Mouse (Mus musculus) cerebellum, postnatal 10 days (tissue): ENCODE measurements around the gene Syt13.

Experiments used
- DNase-seq, 2 experiments: peaks; one replicate each; pipeline ENCODE4 v3.0.0; 2021; ENCODE audit warnings: mixed read lengths in 2 of 2

Syt13 gene

GRCm38 (mm10) chr2:92967032-92967838 is 52.3 kb downstream of the Syt13 start:
- no peak for DNase-seq

- DNase-seq = no peak
Measured at GRCm38 (mm10) chr2:92967839-92968166, 52.9 kb downstream of the Syt13 start.

- DNase-seq = no peak
Measured at GRCm38 (mm10) chr2:92971069-92971468, 56.2 kb downstream of the Syt13 start.

GRCm38 (mm10) chr2:92971536-92971935 is 56.6 kb downstream of the Syt13 start:
- DNase-seq = no peak

GRCm38 (mm10) chr2:92972071-92972470 is 57.2 kb downstream of the Syt13 start:
- DNase-seq = peak; percentile 60 to 68

- DNase-seq = no peak
Measured at GRCm38 (mm10) chr2:92973646-92974045, 58.7 kb downstream of the Syt13 start.

GRCm38 (mm10) chr2:92975031-92975790 is 60.3 kb downstream of the Syt13 start:
- DNase-seq = peak; percentile 43 to 55

GRCm38 (mm10) chr2:92980165-92980564 is 65.3 kb downstream of the Syt13 start:
- no peak for DNase-seq

GRCm38 (mm10) chr2:92982591-92983272 is 67.8 kb downstream of the Syt13 start:
- no peak for DNase-seq

GRCm38 (mm10) chr2:92983273-92983620 is 68.3 kb downstream of the Syt13 start:
- DNase-seq = no peak

GRCm38 (mm10) chr2:92984321-92985108 is 69.6 kb downstream of the Syt13 start:
- DNase-seq = no peak

GRCm38 (mm10) chr2:92985171-92985570 is 70.3 kb downstream of the Syt13 start:
- DNase-seq = no peak

GRCm38 (mm10) chr2:92985600-92985999 is 70.7 kb downstream of the Syt13 start:
- DNase-seq = no peak

GRCm38 (mm10) chr2:92987108-92987618 is 72.3 kb downstream of the Syt13 start:
- DNase-seq = no peak

GRCm38 (mm10) chr2:92987901-92988631 is 73.2 kb downstream of the Syt13 start:
- peak; percentile 83 to 90 for DNase-seq

- DNase-seq = no peak
Measured at GRCm38 (mm10) chr2:92989593-92989992, 74.7 kb downstream of the Syt13 start.

- DNase-seq = no peak
Measured at GRCm38 (mm10) chr2:92991976-92992375, 77.1 kb downstream of the Syt13 start.

- no peak for DNase-seq
Measured at GRCm38 (mm10) chr2:93005028-93005427, 90.1 kb downstream of the Syt13 start.
